Mouse (Mus musculus) forebrain, embryonic 12.5 days (tissue): ENCODE data around the gene Aldh3b3. TPM values are rescaled to one million over a fixed set of nuclear protein-coding genes. Genes with fewer than 3 reads are reported as not detected.
A peak's percentile ranks its signal among the peaks of the same experiment; 100 is the strongest.

Experiments used
- ATAC-seq: fragments of 200-750 bp; cut with Nextera tagmentation; 2 replicates; pipeline ENCODE4 v1.8.0; 2017; ENCODE audit warnings: moderate TSS enrichment; ENCODE audit not compliant: low FRiP score
- H3K27ac ChIP-seq: fragments of 300-500 bp; sonication (generic); 2 replicates; pipeline ENCODE4 v1.5.1; 2016; ENCODE audit warnings: mild to moderate bottlenecking
- H3K27me3 ChIP-seq: fragments of 300-500 bp; sonication (generic); 2 replicates; pipeline ENCODE4 v1.6.1; 2016; ENCODE audit warnings: mild to moderate bottlenecking
- H3K36me3 ChIP-seq: fragments of 300-500 bp; sonication (generic); replicated peaks from 2 replicates; pipeline ENCODE4 v1.6.1; 2016; ENCODE audit warnings: mild to moderate bottlenecking
- H3K4me1 ChIP-seq: fragments of 300-500 bp; sonication (generic); 2 replicates; pipeline ENCODE4 v1.6.1; 2016
- H3K4me2 ChIP-seq: fragments of 300-500 bp; sonication (generic); 2 replicates; pipeline ENCODE4 v1.6.1; 2016; ENCODE audit warnings: mild to moderate bottlenecking, moderate library complexity
- H3K4me3 ChIP-seq: fragments of 300-500 bp; sonication (generic); replicated peaks from 2 replicates; pipeline ENCODE4 v1.5.1; 2016; ENCODE audit warnings: mild to moderate bottlenecking
- H3K9ac ChIP-seq: fragments of 300-500 bp; sonication (generic); 2 replicates; pipeline ENCODE4 v1.6.1; 2016; ENCODE audit warnings: mild to moderate bottlenecking
- H3K9me3 ChIP-seq: fragments of 300-500 bp; sonication (generic); 2 replicates; pipeline ENCODE4 v1.6.1; 2016
- WGBS: fragments of 180-500 bp; shearing (Covaris S2); methylation state at CpG from one replicate; pipeline ENCODE4 v1.1.7; 2016; 5-methylcytosine and 5-hydroxymethylcytosine counted together
- polyA plus RNA-seq: library from polyadenylated mRNA; unstranded; fragments of >200 nt; fragmentation: Nextera tagmentation; extraction: Ambion mirVana; gene quantifications from 2 replicates; pipeline ENCODE4 v1.2.1, GENCODE M21; 2016

The Aldh3b3 gene
- not detected in 2 replicates for polyA plus RNA-seq

- no peak within 1 kb of the TSS for H3K9ac ChIP-seq
- H3K9me3 ChIP-seq = no peaks in the 10 kb centered on the region
- H3K4me2 ChIP-seq = no peak within 1 kb of the TSS
- H3K27ac ChIP-seq = no peak within 1 kb of the TSS
- H3K36me3 ChIP-seq = no peaks in the 10 kb centered on the region
- no peaks in the 10 kb centered on the region for H3K4me1 ChIP-seq
- 0 out of 2 replicates have a peak, but pooled peaks cover 4% of the 10 kb centered on the region for H3K27me3 ChIP-seq
- ATAC-seq = no peak
- no peak within 1 kb of the TSS for H3K4me3 ChIP-seq
- 89% methylated on average over 4 of the region's 4 CpGs for WGBS
Observed at GRCm38 (mm10) chr19:3958470-3958869, at the start of gene Aldh3b3. Aldh3b3 (plus strand) TSS chr19:3958645.

DNA sequence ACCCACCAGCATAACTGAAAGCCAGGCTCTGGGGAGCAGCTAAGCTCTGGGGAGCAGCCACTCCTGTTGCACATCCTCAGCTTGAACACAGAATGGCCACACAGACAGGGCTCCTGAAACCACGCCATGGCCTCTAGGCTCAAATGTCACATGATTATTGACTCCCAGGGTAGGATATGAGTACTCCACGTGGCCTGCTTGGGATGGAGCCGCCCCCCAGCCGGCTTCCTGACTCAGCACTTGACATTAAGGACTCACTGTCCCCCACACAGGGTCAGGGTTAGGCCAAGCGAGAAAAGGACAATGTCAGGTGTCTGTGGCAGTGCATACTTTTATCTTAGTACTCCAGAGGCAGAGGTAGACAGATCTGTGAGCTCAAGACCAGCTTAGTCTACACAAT is 48.2 kb upstream of the Aldh3b3 start:
- Histone ChIP-seq H3K4me2 (no peak overlapping the region), H3K9me3 (no peaks in the 10 kb centered on the region), H3K4me1 (peaks cover 48% of the 10 kb centered on the region), H3K4me3 (no peak overlapping the region), H3K9ac (no peak overlapping the region), H3K27me3 (peaks cover 9% of the 10 kb centered on the region; the same call in 1 of the 2 replicates), H3K27ac (no peak overlapping the region), H3K36me3 (peaks cover 34% of the 10 kb centered on the region)
- no peak for ATAC-seq
- 87% methylated on average over 5 of the region's 5 CpGs for WGBS

DNA sequence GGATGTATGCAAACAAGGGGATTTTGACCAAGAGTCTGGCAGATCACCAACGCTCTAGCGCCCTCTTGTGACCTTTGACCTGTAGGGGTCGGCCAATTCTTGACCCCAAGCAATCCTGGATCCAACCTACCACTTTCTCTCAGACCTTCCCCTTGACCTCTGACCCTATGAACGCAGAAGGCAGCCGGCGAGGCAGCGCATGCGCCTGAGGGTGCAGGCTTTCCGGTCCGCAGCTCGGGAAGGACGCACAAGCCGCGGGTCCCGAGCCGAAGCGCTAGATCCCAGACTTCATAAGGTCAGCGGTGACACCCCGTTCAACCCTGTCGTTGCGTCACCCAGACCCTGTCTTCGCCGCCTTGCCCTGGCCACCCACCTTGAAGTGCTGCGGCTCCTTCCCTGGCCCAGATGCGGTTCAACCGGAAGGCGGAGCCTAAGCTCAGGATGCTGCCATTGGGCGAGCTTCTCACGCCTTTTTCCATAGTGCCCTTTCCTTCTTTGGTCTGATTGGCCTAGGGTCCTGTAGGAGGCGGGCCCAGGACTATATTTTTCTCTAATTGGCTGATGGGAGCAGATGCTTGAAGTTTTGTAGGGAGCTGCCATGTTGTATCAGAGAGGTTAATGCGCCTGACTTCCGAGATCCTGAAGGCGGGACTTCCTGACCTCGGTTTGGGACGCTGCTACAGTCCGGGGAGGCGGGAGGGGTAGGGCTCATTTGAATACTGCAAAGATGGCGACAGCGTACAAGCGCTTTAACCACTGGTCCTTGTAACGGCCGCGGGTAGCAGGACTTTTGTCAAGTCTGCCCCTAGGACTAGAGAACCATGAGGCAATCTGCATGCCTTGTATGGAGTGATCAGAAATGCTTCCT is 45.9 kb upstream of the Aldh3b3 start, which contains the start of gene Ndufs8:
TSS of gene Ndufs8 (minus strand) at position 438 of the 868 bp plus-strand sequence.
- peak within 1 kb of the TSS; percentile 79 for H3K27ac ChIP-seq
- H3K27me3 ChIP-seq = no peaks in the 10 kb centered on the region
- peaks cover 25% of the 10 kb centered on the region for H3K4me1 ChIP-seq
- peaks cover 34% of the 10 kb centered on the region for H3K36me3 ChIP-seq
- H3K9me3 ChIP-seq = no peaks in the 10 kb centered on the region
- H3K4me3 ChIP-seq = peak within 1 kb of the TSS; percentile 59
- peak; percentile 99 for ATAC-seq
- H3K9ac ChIP-seq = peak within 1 kb of the TSS; percentile 60
- H3K4me2 ChIP-seq = peak within 1 kb of the TSS; percentile 71
- WGBS = under 1% methylated on average over 43 of the region's 43 CpGs

DNA sequence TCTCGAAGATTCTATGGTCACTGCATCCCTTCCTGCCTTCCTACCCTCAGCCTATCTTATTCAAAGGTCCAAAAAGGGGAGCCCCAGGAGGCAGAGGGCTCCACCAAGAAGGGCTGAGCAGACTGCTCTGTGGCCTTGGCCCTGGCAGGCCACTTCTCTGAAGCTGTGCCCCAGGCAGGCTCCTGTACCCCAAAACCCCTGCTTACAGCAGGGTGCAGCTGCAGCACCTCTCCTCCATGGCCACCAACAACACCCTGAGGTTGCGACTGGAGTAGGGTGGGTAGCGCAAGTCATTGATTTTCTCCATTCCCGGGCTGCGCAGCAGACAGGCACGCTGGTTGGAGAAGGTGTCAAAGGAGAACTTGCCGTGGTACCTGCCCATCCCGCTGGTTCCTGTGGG is 44.8 kb upstream of the Aldh3b3 start:
- H3K9me3 ChIP-seq = no peaks in the 10 kb centered on the region
- no peak for ATAC-seq
- peaks cover 23% of the 10 kb centered on the region for H3K36me3 ChIP-seq
- peak overlapping the region; percentile 53; the same call in 1 of the 2 replicates for H3K9ac ChIP-seq
- peak overlapping the region; percentile 59 for H3K4me3 ChIP-seq
- no peaks in the 10 kb centered on the region for H3K27me3 ChIP-seq
- 86% methylated on average over 8 of the region's 8 CpGs for WGBS
- H3K27ac ChIP-seq = peak overlapping the region; percentile 31; the same call in 1 of the 2 replicates
- peak overlapping the region; percentile 71 for H3K4me2 ChIP-seq
- peaks cover 23% of the 10 kb centered on the region for H3K4me1 ChIP-seq

- Histone ChIP-seq H3K36me3 (peaks cover 15% of the 10 kb centered on the region), H3K4me3 (no peak overlapping the region), H3K27me3 (no peaks in the 10 kb centered on the region), H3K9ac (no peak overlapping the region), H3K27ac (no peak overlapping the region), H3K4me2 (no peak overlapping the region), H3K4me1 (peaks cover 23% of the 10 kb centered on the region), H3K9me3 (no peaks in the 10 kb centered on the region)
- 92% methylated on average over 5 of the region's 5 CpGs for WGBS
- ATAC-seq = no peak
Observed at GRCm38 (mm10) chr19:3914535-3914934, 43.9 kb upstream of the Aldh3b3 start.

DNA sequence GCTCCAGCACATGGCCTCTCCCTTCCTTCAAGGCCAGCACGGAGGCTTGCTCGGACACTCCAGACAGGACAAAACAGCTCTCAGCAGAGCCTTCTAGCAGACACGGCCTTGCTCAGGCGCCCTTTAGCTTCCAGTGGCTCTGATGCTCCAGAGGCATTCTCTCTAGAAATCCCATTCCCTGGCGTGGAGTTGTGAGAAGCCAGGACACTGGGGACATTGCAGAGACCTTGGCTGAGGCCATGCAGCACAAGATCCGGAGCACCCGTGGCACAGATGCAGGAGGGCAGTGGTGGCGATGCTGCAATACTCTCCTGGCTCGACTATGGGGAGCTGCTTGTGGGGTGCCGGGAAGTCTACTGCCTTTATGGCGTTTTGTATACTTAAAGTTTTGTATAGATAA is 41.7 kb upstream of the Aldh3b3 start:
- Histone ChIP-seq H3K4me2 (no peak overlapping the region), H3K4me1 (peaks cover 16% of the 10 kb centered on the region), H3K27ac (no peak overlapping the region), H3K4me3 (no peak overlapping the region), H3K36me3 (no peaks in the 10 kb centered on the region), H3K9me3 (no peaks in the 10 kb centered on the region), H3K9ac (no peak overlapping the region), H3K27me3 (no peaks in the 10 kb centered on the region)
- no peak for ATAC-seq
- WGBS = 82% methylated on average over 11 of the region's 11 CpGs

- Histone ChIP-seq H3K4me1 (peaks cover 5% of the 10 kb centered on the region; the same call in 1 of the 2 replicates), H3K9me3 (no peaks in the 10 kb centered on the region), H3K27me3 (no peaks in the 10 kb centered on the region), H3K27ac (no peak overlapping the region), H3K4me3 (no peak overlapping the region), H3K9ac (no peak overlapping the region), H3K4me2 (no peak overlapping the region), H3K36me3 (no peaks in the 10 kb centered on the region)
- no peak for ATAC-seq
Observed at GRCm38 (mm10) chr19:3919928-3920327, 38.5 kb upstream of the Aldh3b3 start.

GRCm38 (mm10) chr19:3922661-3923371 is 35.6 kb upstream of the Aldh3b3 start:
- H3K4me1 ChIP-seq = peaks cover 5% of the 10 kb centered on the region; the same call in 1 of the 2 replicates
- no peak for ATAC-seq
- no peak overlapping the region for H3K4me2 ChIP-seq
- no peaks in the 10 kb centered on the region for H3K9me3 ChIP-seq
- H3K27me3 ChIP-seq = no peaks in the 10 kb centered on the region
- H3K27ac ChIP-seq = no peak overlapping the region
- 52% methylated on average over 10 of the region's 10 CpGs for whole genome bisulfite sequencing
- H3K36me3 ChIP-seq = no peaks in the 10 kb centered on the region
- no peak overlapping the region for H3K4me3 ChIP-seq
- H3K9ac ChIP-seq = no peak overlapping the region

DNA sequence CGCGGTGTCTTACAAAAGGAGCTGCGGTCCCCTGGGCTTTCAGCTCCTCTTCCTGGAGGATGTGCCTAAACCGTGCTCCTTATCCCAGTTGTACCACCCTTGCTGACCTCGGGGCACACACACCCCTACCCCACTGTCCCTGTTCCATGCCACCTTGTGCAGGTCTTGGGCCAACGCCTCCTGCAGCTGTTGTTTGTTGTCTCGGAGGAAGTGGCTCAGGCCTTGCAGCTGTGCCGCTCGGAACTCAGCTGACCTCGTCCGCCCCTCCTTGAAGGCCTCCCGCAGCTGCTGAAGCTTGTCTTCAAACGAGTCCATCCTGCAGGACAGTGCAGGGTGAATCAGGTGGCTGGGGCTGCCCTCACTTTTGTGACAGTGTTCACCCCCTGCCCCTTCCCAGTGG is 34.9 kb upstream of the Aldh3b3 start:
- Histone ChIP-seq H3K4me1 (peaks cover 5% of the 10 kb centered on the region; the same call in 1 of the 2 replicates), H3K27ac (no peak overlapping the region), H3K9ac (no peak overlapping the region), H3K4me3 (no peak overlapping the region), H3K36me3 (no peaks in the 10 kb centered on the region), H3K9me3 (no peaks in the 10 kb centered on the region), H3K27me3 (no peaks in the 10 kb centered on the region), H3K4me2 (no peak overlapping the region)
- no peak for ATAC-seq
- 69% methylated on average over 13 of the region's 13 CpGs for WGBS

- Histone ChIP-seq H3K27me3 (no peaks in the 10 kb centered on the region), H3K36me3 (no peaks in the 10 kb centered on the region), H3K4me3 (no peak overlapping the region), H3K9ac (no peak overlapping the region), H3K9me3 (no peaks in the 10 kb centered on the region), H3K4me1 (peaks cover 10% of the 10 kb centered on the region), H3K4me2 (no peak overlapping the region), H3K27ac (no peak overlapping the region)
- WGBS = 86% methylated on average over 8 of the region's 8 CpGs
- ATAC-seq = no peak
Observed at GRCm38 (mm10) chr19:3924190-3924589, 34.3 kb upstream of the Aldh3b3 start.

GRCm38 (mm10) chr19:3924868-3925267 is 33.6 kb upstream of the Aldh3b3 start:
- Histone ChIP-seq H3K36me3 (no peaks in the 10 kb centered on the region), H3K4me1 (peaks cover 15% of the 10 kb centered on the region), H3K4me3 (no peak overlapping the region), H3K9ac (no peak overlapping the region), H3K27me3 (no peaks in the 10 kb centered on the region), H3K27ac (no peak overlapping the region), H3K4me2 (no peak overlapping the region), H3K9me3 (no peaks in the 10 kb centered on the region)
- no peak for ATAC-seq
- 91% methylated on average over 7 of the region's 7 CpGs for WGBS

- H3K27me3 ChIP-seq = no peaks in the 10 kb centered on the region
- H3K9me3 ChIP-seq = no peaks in the 10 kb centered on the region
- 72% methylated on average over 6 of the region's 6 CpGs for WGBS
- H3K4me3 ChIP-seq = no peak overlapping the region
- H3K9ac ChIP-seq = no peak overlapping the region
- no peak overlapping the region for H3K4me2 ChIP-seq
- no peaks in the 10 kb centered on the region for H3K36me3 ChIP-seq
- peaks cover 15% of the 10 kb centered on the region for H3K4me1 ChIP-seq
- ATAC-seq = no peak
- no peak overlapping the region for H3K27ac ChIP-seq
Observed at GRCm38 (mm10) chr19:3925859-3926258, 32.6 kb upstream of the Aldh3b3 start.
